Mouse (Mus musculus): ENCODE measurements around the gene Zfp652.
"Not testable (repeated sequence)": the region's sequence is repeated elsewhere in the genome, so short reads cannot be mapped to it uniquely, and the experiment has no call there.

Gene Zfp652

DNA sequence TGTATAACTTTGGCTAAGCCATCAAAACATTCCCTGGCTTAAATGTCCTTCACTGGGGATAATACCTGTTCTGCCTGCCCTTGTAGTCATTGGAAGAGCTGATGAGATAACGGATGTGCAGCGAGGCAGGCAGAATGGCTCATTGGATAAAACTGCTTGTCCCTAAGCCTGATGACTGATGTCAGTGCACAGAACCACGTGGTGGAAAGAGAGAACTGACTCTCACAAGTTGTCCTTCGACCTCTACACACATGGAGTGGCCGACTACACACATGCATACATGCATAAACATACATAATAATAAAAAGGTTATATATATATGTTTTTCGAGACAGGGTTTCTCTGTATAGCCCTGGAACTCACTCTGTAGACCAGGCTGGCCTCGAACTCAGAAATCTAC is 2.0 kb upstream of the Zfp652 start:
- in situ Hi-C loops (cut with MboI, MseI), result no loop called here

DNA sequence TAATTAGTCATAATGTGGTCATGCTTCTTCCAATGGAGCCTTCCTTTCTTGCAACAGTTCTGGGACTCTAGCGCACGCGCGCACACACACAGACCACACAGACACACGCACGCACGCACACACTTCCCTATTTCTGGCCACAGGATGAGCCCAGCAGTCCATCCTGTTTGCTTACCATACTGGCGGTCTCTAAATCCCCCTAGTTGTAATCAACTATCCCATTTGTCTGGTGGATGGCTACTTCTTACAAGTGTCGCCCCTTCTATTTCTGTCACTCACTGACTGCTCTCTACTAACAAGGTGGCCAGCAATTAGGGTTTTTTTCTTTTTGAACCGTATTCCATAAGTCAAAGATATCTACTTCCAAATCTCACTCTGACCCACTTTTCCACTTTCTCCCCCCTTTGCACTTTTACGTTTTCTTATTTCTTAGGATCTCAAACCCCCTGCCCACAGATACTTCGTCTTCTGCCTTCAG is 349 bp upstream of the Zfp652 start:
- in situ Hi-C loops (cut with MboI, MseI), result no loop called here

DNA sequence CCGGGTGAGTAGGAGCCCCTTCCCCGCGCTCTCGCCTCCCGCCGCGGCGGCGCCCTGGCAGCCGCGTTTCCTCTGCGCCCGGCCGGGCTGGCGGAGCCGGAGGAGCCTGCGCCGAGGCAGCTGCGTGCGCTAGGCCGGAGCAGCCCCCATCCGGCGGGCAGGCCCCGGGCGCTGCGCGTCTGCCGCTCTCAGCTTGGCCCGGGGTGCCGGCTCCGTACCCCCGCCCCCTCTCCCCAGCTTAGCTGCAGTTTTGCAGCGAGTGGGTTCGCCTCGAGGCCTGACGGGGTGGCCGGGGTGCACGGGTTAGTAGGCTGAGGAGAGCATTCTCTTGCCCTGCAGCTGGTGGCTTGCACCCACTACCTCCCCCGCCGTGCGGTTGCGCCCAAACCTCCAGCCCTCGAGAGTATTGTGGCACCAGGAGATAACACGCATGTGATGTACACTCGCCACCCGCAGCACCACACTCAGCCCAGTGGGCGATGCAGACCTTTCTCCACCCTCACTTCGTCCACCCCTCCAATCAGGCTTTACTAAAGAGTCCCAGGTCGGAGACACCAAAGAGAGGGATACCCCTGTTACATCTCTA is 845 bp downstream of the Zfp652 start:
- in situ Hi-C loops (cut with MboI, MseI), result no loop called here

DNA sequence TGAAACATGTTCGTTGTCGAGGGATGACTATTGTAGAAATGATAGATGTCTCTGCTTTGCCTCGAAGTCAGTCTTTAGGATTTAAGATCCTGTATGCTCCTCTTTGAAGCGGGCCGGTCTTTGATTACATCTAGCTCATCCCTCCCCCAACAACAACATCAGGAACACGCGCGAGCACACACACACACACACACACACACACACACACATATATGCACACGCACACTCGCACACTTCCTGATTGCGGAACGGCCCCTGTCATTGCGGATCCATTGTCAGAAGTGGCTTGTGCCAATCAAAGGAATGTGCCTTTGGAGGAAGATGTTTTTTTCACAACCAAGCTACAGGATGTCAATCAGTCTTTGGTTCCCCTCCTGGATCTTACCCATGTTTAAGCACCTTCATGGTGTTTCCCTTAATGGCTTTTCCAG is 1.4 kb downstream of the Zfp652 start:
- in situ Hi-C loops (cut with MboI, MseI), result no loop called here

DNA sequence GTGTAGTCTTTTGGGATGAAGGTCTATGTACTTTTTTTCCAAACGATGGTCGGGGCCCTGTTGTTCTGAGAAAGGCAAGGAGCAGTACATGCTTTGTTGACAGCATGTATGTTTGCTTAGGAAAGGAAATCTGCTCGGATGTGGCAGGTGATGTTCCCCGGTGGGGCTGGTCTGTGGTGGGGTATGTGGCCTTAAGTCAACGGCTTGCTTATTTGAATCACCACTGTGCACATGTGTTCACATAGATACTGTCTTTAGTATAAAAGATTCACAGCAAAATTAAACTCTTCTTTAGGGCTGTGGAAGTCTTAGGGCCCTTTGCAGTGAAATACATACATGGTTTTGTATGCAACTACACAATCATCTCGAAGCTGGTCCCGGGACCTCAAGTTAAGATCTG is 1.9 kb downstream of the Zfp652 start:
- in situ Hi-C loops (cut with MboI, MseI), result no loop called here

DNA sequence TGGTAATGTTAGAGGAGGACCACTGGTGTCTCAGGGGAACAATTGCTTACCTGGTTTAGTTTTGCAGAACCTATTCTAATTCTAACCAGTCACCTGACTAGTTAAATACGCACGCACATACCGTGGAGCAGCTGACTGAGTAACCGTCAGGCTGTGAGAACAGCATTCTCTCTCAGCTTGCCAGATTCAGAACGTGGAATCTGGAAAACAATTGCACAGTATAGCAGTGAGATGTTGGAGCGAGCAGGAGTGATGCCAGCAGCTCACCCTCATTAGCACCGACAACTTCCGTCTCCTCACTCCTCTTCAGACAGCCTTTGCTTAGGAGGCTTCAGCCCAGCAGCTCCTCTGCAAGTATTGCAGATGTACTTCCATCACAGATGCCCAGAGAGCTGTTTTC is 3.7 kb downstream of the Zfp652 start:
- in situ Hi-C loops (cut with MboI, MseI), result no loop called here

DNA sequence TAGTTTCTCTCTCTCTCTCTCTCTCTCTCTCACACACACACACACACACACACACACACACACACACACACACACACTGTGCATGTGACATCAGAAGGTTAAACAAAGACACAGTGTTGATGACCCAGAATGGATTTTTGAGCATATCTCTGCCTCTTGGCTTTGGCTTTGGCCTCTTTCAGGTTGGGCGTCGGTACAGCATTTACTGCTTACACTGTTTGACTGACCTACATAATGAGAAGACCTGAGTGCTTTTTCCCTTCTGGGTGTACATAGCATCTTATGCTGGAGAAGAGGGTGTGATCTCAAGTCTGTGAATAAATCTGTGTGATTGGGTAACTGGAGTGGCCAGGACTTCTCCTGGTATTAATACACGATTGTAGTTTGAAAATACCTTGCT is 6.9 kb downstream of the Zfp652 start:
- in situ Hi-C loops (cut with MboI, MseI), result no loop called here

DNA sequence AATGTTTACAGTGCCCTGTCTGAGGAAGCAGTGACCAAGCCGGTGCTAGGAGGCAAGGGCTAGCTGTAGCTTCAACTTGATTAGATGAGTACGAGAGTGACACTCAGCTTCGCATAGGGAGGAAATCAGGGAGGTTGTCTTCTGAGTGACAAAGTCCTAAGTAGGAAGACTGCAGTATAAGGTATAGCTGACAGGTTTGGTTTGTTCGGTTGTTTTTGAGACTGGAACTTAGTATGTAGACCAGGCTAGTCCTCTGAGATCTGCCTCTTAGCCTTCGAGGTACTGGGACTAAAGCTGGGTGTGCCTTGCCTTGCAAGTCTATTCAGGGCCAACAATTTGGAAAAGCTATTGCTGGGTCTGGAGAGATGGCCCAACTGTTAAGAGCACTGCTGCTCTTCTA is 10.8 kb downstream of the Zfp652 start, which contains the start of gene B130006D01Rik:
Gene B130006D01Rik, plus strand, starts transcription at position 301 of the 400 bp plus-strand sequence.
- in situ Hi-C loops (cut with MboI, MseI), result no loop called here

DNA sequence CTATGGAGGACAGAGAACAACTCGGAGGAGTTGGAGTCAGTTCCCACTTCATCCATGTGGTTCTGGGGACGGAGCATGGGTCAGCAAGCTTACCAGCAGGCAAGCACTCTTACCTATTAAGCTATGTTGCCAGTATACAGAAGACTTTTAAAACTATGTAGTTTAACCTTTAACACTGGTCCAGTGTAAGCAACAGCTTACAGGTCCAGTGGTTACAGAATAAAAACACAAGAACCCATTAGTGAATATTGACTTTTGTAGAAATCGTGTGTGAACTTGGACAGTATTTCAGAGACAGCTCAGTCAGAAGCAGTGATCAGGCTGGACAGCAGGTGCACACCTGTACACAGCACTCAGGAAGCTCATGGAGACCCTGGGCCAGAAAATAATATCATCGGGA is 12.0 kb downstream of the Zfp652 start:
- in situ Hi-C loops (cut with MboI, MseI), result no loop called here

DNA sequence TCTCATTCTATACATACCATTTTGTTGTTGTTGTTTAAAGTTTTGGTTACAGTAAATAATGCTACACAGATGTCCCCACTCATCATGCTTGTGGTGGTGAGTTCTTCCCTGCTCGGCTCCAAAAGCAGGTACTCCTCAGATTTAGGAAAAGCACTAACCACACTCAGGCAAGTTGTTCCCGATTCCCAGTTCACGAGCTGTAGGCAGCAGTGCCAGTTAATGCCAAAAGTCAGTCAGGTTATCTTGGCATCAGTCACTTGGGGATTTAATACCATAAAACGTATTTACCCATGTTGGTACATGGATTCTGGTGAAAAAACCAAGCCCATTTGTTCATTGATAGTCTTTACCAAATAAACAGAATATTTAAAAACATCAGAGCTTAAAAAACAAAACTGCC is 13.7 kb downstream of the Zfp652 start:
- in situ Hi-C loops (cut with MboI, MseI), result no loop called here

DNA sequence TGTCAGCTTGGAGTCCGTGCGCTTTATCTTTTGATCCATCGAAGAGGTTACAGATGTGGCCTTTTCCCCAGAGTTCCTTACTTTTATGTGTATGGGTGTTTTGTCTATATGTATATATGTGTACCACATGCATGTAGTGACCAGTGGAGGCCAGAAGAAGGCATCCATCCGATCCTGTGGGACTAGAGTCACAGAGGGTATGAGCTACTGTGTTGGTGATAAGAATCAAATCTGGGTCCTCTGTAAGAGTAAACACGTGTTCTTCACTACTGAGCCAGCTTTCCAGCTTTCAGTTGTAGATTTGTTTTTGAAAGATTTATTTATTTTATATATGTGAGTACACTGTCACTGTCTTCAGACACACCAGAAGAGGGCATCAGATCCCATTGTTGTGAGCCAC is 15.5 kb downstream of the Zfp652 start:
- in situ Hi-C loops (cut with MboI, MseI), result no loop called here

DNA sequence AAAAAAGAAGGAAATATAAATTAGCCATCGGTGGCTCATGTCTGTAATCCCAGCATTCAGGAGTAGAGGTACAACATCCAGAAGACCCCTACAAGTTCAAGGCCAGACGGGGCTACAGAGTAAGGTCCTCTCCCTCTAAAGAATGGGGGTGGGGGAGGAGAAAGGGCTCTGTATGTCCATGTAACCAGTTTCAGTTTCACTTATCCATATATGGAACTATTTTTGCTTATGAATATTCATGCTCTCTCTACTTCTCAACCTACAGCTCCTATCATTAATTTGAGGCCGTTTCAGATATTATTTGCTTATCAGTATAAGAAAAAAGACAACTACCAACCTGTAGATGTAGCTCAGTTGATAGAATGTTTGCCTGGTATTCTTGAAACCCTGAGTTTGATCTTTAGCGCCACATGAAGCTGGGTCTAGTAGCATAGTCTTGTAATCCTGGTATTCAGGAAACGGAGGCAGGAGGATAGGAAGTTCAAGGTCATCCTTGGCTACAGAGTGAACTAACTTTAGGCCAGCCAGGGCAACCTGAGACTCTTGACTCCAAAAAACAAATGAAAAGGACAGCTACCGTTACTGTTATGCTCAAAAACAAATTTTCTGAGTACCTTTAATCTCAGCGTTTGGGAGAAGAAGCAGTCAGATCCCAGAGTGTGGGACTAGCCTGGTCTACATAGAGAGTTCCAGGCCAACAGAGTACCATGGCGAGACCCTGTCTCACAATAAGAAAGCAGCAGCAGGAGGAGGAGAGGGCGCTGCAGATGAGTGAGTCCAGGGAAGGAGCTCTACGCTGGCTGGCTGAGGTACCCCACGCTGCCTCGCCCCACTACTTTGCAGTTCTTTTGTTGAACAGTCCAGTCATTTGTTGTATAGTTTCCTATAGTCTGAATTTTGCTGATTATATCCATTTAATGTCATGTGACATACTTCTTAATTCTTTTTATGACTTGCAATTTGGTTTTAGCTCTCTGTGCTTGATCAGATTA is 16.7 kb downstream of the Zfp652 start:
- in situ Hi-C loops (cut with MboI, MseI), result no loop called here

DNA sequence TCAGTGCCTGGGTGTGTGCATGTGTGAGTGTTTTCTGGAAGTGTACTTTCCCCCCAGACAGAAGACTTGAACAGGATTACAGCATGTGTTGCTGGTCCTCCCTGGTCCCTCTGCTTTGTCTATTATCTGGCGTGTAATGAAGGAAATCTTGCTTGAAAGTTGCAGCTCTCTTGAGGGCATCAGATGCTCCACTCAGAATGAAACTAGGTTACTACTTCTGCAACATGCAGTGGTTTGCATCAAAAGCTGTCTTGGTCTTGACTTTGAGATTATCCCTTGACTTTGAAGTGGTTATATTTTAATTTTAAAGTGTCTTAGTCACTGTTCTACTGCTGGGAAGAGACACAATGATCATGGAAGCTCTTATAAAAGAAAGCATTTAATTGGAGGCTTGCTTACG is 22.0 kb downstream of the Zfp652 start:
- in situ Hi-C loops (cut with MboI, MseI), result no loop called here

DNA sequence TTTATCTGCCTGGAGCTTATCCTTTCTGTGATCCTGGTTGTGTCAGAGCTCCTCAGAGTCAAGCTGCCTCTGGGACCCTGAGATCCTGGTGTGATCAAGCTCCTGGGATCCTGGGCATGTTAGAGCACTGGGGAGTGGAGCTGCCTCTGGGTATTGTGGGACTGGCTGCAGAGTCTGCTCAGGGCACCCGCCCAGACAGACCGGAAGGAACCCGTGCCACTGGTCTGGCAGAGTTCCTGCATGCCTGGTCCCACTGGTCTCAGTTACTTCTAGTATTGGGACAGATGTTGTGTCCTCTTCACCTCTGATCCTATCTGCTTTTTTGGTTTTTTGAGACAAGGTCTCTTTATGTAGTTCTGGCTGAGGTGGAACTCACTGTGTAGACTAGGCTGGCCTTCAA is 25.3 kb downstream of the Zfp652 start:
- in situ Hi-C loops (cut with MboI, MseI), result no loop called here

DNA sequence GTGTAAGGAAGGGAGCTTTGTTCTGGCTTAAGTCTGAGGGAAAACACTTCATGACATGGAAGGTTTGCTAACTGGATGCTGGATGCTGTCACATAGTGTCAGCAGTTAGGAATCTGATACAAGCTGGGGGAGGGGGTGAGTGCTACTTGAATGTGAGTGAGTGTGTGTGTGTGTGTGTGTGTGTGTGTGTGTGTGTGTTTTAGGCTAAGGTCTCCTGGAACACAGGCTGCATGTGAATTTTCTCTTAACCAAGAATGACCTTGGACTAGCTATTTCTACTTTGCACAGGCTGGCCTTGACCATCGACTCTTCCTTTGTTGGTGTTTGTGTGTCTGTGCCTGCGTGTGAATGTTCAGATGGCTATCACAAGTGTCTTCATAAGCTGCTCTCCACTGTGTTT is 32.0 kb downstream of the Zfp652 start:
- in situ Hi-C loops (cut with MboI, MseI), result no loop called here

DNA sequence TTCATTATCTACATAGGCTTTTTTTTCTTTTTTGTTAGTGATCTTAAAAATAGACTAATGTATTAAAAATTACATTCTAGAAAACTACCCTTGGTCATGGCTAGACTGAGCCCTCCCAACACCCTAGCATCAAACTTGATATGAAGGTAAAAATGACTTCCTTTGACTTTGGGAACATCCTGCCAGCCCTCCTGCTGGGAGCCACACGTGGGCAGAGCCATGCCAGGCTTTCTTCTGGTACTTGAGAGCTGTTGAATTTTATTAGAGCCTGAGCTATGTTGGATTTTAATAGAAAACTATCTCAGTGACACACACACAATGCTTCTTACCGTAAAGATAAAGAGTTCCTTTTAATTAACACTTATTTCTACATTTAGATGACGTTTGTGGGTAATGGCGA is 34.3 kb downstream of the Zfp652 start:
- in situ Hi-C loops (cut with MboI, MseI), result no loop called here

DNA sequence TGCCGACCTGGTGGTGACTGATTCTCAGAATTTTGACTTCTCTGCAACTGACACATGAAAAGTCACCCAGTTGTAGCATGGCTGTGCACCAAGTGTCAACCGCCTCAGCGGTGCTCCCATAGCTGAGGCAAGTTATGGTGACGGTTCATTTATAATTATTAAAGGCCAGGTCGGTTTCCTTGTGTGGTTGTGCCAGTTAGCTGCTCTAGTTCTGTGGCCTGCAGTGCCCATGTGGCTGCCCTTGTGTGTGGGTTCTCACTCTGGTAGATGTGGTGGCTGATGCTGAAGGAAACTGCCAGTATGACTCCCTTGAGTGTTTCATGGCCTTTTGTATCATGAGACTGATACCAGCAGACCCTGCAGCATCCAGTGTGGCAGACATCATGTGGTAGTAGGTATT is 35.9 kb downstream of the Zfp652 start:
- in situ Hi-C loops (cut with MboI, MseI), result no loop called here

DNA sequence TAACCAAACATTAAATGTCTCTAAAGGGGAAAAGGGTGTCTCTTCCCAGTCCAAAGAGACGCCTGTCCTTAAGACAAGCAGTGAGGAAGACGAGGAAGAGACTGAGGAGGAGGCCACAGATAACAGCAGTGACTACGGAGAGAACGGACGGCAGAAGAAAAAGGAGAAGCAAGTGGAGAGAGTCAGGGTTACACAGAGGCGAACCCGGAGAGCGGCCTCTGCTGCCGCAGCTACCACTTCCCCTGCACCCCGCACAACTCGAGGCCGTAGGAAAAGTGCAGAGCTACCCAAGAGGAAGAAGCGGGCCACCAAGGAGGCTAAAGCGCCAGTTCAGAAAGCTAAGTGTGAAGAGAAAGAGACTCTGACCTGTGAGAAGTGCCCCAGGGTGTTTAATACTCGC is 37.1 kb downstream of the Zfp652 start:
- in situ Hi-C loops (cut with MboI, MseI), result loop anchor here (5.0 kb wide), 1 partner anchor 62 kb away; no protein-coding TSS in a partner anchor

DNA sequence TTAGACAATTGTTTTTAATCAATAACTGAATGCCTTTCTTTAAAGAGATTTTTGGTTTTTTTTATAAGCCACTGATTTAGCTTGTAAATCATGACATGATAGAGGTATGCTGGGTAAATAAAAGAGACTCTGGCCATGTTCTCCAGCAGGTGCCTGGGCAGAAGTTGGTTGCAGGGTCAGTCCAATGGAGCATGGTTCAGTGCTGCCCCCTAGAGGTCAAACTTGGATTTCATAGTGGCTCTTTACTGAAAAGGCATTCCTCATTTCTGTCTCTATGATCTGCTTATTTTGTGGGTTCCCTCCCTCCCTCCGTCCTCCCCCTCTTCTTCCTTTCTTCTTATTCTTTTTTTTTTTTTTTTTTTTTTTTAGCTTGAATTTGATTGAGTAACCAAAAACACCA is 38.5 kb downstream of the Zfp652 start:
- in situ Hi-C loops (cut with MboI, MseI), result loop anchor here (5.0 kb wide), 1 partner anchor 64 kb away; no protein-coding TSS in a partner anchor

DNA sequence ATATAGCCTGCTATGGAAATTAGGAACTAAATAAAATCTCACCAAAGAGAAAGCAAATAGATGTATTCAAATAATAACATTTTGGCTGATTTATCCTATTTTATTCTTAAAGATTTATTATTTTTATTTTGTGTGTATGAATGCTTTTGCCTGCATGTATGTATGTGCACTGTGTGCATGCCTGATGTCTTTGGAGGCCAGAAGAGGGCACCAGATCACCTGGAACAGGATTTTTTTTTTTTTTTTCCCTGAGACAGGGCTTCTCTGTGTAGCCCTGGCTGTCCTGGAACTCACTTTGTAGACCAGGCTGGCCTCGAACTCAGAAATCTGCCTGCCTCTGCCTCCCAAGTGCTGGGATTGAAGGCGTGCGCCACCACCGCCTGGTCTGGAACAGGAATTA is 42.7 kb downstream of the Zfp652 start:
- in situ Hi-C loops (cut with MboI, MseI), result not testable (repeated sequence)

DNA sequence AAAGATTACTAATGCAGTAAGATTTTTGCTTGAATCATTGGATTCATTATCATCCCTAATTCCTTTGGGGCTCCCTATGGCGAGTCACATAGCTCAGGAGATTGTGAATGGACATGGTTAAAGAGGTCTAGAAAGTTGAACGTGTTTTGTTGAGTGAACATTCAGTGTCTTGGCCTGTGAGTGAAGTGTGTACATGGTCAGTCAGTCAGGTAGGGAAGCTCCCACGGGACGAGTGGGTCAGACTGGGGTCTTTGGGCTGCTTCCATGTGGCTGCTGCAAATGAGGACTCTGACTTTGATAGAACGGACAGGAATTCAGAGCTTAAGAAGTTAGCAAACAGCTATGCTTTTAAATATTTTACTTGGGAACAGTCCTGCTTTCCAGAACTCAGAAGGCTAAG is 48.0 kb downstream of the Zfp652 start:
- in situ Hi-C loops (cut with MboI, MseI), result no loop called here

DNA sequence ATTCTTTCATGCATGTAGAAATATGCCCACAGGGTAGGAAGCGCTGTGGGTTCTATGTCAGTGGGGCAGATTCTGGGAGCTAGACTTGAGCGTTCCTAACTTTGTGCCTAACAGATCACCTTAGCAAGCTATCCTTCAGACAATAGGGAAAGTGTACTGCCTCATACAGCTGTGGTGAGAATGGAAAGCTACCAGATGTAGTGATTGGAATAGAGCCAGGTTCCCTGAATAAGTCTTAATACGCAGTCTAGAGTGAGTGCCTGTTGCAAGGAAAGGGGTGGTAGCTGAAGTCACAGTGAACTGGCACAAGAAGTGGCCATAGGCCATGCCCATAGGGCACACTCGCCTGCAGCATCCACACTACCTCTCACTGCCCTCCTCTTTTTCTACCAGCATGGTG is 50.5 kb downstream of the Zfp652 start:
- in situ Hi-C loops (cut with MboI, MseI), result no loop called here

DNA sequence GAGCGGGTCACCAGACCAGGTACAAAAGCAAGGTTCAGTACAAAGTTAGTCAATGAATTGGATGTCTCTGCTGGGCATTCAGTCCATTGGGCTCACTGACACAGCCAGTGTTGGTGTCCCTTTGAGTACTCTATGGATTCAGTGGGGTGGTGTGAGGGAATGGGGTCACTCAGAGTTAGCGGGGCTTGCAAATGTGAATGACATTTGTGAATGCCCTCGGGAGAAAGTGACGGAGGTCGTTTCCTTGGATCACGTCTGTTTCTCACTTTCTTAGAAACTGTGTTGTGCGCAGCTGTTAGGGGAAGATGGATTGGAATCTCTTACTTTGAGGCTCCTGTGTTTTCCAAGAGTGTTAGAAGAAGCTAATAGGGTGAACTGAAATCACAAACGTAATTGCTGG is 52.3 kb downstream of the Zfp652 start:
- in situ Hi-C loops (cut with MboI, MseI), result no loop called here
